Mouse (Mus musculus) C2C12 (cell line): ENCODE data around the gene Recql5. TPM values are rescaled to one million over a fixed set of nuclear protein-coding genes. Genes with fewer than 3 reads are reported as not detected.

Source experiments
- H3K27me3 ChIP-seq: one replicate; pipeline ENCODE4 v1.6.1; 2011; ENCODE audit not compliant: control insufficient read depth, insufficient read depth, insufficient read length
- H3K36me3 ChIP-seq: one replicate; pipeline ENCODE4 v1.6.1; 2011; ENCODE audit not compliant: control insufficient read depth, insufficient read depth
- H3K4me3 ChIP-seq: one replicate; pipeline ENCODE4 v1.5.1; 2011; ENCODE audit warnings: mild to moderate bottlenecking, control low read depth; ENCODE audit not compliant: poor library complexity, insufficient read depth, severe bottlenecking
- H3K79me2 ChIP-seq: one replicate; pipeline ENCODE4 v1.6.1; 2011; ENCODE audit not compliant: control insufficient read depth, insufficient read depth
- H3K79me3 ChIP-seq: one replicate; pipeline ENCODE4 v1.6.1; 2011; ENCODE audit warnings: low read depth, control low read depth
- H3ac ChIP-seq: one replicate; pipeline ENCODE3; 2011; ENCODE audit warnings: low read depth; ENCODE audit not compliant: control insufficient read depth, insufficient read length
- CEBPB ChIP-seq: IDR thresholded peaks from one replicate; pipeline ENCODE4 v1.6.1; 2011; ENCODE audit warnings: low read depth, mild to moderate bottlenecking, control low read depth, moderate library complexity
- CTCF ChIP-seq: IDR thresholded peaks from one replicate; pipeline ENCODE4 v1.5.1; 2011; ENCODE audit not compliant: control insufficient read depth, insufficient read depth, insufficient read length
- FOSL1 ChIP-seq: IDR thresholded peaks from one replicate; pipeline ENCODE4 v1.8.0; 2011; ENCODE audit warnings: mild to moderate bottlenecking, low read length; ENCODE audit not compliant: poor library complexity, insufficient read depth, severe bottlenecking
- MAX ChIP-seq: IDR thresholded peaks from one replicate; pipeline ENCODE4 v1.6.1; 2011; ENCODE audit warnings: mild to moderate bottlenecking, control low read depth
- MYOD1 ChIP-seq: IDR thresholded peaks from one replicate; pipeline ENCODE4 v1.6.1; 2011; ENCODE audit warnings: low read depth; ENCODE audit not compliant: control insufficient read depth, insufficient read length
- MYOG ChIP-seq: IDR thresholded peaks from one replicate; pipeline ENCODE4 v1.6.1; 2011; ENCODE audit not compliant: control insufficient read depth, insufficient read length; ENCODE audit errors: extremely low read depth
- USF1 ChIP-seq: IDR thresholded peaks from one replicate; pipeline ENCODE4 v1.6.1; 2011; ENCODE audit warnings: low read depth, mild to moderate bottlenecking, control low read depth, moderate library complexity
- polyA plus RNA-seq: library from polyadenylated mRNA; unstranded; fragments of >200 nt; fragmentation: generic; extraction: Trizol; gene quantifications from one replicate; pipeline ENCODE4 v1.2.1, GENCODE M21; 2012; ENCODE audit warnings: missing spikeins

The Recql5 gene
- polyA plus RNA-seq, 1 experiment = 7.6 TPM

DNA sequence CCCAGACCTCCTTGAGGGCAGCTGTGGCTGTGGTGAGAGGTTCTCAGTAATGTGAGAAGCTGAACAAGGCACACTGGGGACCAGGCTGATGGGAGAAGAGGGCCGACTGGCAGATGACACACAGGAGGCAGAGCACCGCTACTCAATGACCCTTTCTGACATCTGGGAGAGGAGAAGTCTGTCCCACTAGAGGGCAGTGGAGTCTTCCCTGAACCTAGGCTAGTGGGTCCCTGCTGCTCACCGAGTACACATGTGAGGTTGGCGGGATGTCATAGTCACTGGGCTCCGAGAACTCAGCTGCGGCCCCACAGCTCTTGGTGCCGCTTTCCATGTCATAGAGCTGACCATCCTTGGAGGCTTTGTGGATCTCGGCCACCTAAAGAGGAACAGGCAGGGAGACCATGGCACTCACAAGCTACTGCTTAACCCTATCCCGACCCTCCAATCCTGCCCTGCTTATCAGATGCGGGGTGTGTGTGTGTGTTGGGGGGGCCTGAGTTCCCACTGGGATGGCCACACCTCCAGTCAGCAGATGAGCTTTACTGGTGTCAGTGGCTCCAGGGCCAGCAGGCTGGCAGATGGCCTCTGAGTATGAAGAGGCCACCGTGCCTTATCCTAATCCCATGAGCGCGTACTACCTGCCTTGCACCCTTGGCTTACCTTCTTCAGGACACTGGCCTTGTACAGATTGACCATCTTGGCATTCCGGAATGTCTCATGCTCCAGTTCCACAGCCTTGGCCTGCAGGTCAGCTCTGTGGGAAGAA, 38.3 kb downstream of the Recql5 start:
- TF ChIP-seq MAX (no peak), CEBPB (no peak), FOSL1 (no peak)
- Histone ChIP-seq H3K36me3 (no peaks in the 10 kb centered on the region), H3K27me3 (peaks cover 7% of the 10 kb centered on the region), H3K79me3 (no peaks in the 10 kb centered on the region), H3K4me3 (no peak overlapping the region), H3K79me2 (no peaks in the 10 kb centered on the region), H3ac (no peak overlapping the region)

DNA sequence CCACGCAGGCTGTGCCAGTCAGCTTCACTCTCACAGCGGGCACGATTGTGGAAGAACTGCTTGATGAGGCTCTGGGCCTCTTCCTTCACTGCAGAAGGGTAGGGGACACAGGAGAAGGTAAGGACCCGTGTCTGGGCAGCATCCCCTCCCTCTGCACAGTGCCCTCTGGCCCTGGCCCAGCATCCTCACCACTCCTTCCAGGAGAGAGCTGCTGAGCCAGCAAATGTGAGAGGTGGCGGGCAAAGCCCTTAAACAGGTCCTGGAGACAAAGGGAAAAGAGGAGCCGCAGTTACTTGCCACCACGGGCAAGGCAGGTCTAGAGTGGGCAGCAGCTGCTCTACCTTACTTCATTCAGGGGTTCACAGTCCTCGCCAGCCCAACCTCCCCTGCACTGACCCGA, 40.2 kb downstream of the Recql5 start:
- H3ac ChIP-seq = no peak overlapping the region
- H3K79me2 ChIP-seq = no peaks in the 10 kb centered on the region
- peaks cover 20% of the 10 kb centered on the region for H3K27me3 ChIP-seq
- no peaks in the 10 kb centered on the region for H3K36me3 ChIP-seq
- no peak overlapping the region for H3K4me3 ChIP-seq
- TF ChIP-seq FOSL1 (no peak), MYOG (no peak), MAX (no peak), CTCF (no peak), MYOD1 (no peak), USF1 (no peak), CEBPB (no peak)
- no peaks in the 10 kb centered on the region for H3K79me3 ChIP-seq

DNA sequence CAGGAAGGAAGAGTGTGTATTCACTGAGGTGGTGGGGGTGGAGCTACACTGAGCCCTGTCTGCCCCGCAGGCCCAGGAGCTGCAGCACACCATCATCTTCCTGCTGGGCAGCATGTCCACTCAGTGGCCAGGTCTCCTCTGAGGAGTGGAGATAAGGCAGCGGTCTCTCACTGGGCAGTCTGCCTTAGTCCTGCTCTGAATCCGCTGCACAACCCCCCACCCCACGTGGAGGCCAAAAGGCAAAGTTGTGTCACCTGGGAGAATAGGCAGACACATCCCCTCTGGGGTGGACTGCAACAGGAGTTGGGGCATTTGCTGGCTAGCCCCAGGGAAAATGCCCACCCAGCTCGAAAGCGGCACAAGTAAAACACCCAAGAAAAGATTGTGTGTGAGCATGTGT, 41.1 kb downstream of the Recql5 start:
- H3K4me3 ChIP-seq = no peak overlapping the region
- H3K79me2 ChIP-seq = no peaks in the 10 kb centered on the region
- H3K36me3 ChIP-seq = no peaks in the 10 kb centered on the region
- no peaks in the 10 kb centered on the region for H3K79me3 ChIP-seq
- TF ChIP-seq MYOD1 = no peak
- TF ChIP-seq CTCF = no peak
- no peak for TF ChIP-seq FOSL1
- no peak for TF ChIP-seq MYOG
- no peak for TF ChIP-seq CEBPB
- TF ChIP-seq MAX = no peak
- no peak for TF ChIP-seq USF1
- H3K27me3 ChIP-seq = peaks cover 25% of the 10 kb centered on the region
- no peak overlapping the region for H3ac ChIP-seq

DNA sequence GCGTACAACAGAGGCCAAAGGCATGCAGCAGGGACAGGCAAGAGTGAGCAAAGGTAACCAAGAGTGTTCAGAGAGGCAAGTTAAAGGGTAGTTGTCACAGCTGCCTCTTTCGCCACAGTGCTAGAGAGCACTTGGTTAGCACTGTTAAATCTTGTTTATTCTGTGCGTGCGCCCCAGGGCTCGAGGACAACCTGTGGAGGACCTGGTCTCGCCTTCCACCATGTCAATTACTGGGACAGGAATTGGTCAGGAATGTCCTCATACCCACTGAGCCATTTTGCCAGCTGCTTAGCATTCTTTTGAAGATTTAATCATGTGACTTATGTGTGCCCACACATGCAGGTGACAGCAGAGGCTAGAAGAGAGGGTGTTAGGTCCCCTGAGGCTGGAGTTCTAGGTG, 44.1 kb downstream of the Recql5 start:
- Histone ChIP-seq H3K36me3 (no peaks in the 10 kb centered on the region), H3K27me3 (peaks cover 50% of the 10 kb centered on the region), H3K4me3 (no peak overlapping the region), H3K79me3 (no peaks in the 10 kb centered on the region), H3ac (no peak overlapping the region), H3K79me2 (no peaks in the 10 kb centered on the region)
- TF ChIP-seq CTCF = no peak
- no peak for TF ChIP-seq FOSL1
- TF ChIP-seq MYOG = no peak
- TF ChIP-seq MAX = no peak
- TF ChIP-seq CEBPB = no peak
- TF ChIP-seq MYOD1 = no peak
- TF ChIP-seq USF1 = no peak

DNA sequence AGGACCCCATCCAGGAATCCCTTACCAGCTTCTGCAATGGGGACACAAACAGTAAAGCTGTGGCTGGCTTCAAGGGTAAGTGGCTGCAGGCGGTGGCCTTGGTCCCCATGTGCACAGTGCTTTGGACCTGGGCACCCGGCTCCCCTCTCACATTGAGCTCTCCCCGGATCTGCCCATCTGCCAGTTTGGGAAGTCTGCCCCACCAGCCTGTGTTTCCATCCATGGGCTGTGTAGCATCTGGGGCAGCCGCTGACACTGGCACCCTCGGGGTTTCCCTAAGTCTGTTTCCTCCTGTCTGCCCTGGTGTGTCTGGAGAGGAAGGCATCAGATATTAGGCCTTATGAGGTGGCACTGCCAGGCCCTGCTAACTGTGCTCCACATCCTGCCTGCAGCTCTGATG, 45.3 kb downstream of the Recql5 start:
- Histone ChIP-seq H3K4me3 (no peak overlapping the region), H3ac (no peak overlapping the region), H3K79me2 (no peaks in the 10 kb centered on the region), H3K79me3 (no peaks in the 10 kb centered on the region), H3K36me3 (no peaks in the 10 kb centered on the region), H3K27me3 (peaks cover 61% of the 10 kb centered on the region)
- TF ChIP-seq MYOG (no peak), CEBPB (no peak), MYOD1 (no peak), MAX (no peak), CTCF (no peak), USF1 (no peak), FOSL1 (no peak)

DNA sequence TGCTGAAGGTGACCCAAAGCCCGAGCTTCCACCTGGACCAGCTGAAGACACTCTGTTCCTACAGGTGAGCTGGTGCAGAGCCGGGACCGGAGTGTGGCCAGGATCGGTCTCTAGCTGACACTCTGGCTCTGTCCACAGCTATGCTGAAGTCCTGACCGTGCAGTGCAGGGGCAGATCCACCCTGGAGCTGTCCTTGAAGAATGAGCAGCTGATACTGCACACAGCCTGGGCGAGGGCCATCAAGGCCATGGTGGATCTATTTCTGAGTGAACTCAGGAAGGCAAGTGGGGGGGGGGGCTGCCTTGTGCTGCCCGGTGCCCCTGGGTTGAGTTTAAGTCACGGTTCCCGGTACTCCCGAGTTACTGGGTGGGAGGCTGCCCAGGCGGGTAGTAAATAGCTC, 46.8 kb downstream of the Recql5 start:
- Histone ChIP-seq H3K36me3 (no peaks in the 10 kb centered on the region), H3K4me3 (no peak overlapping the region), H3K79me2 (no peaks in the 10 kb centered on the region), H3K79me3 (no peaks in the 10 kb centered on the region), H3ac (no peak overlapping the region), H3K27me3 (peaks cover 77% of the 10 kb centered on the region)
- TF ChIP-seq MYOG (no peak), FOSL1 (no peak), MYOD1 (no peak), MAX (no peak), CTCF (no peak), USF1 (no peak), CEBPB (no peak)
